Mouse (Mus musculus) testis, adult 2 months (tissue): ENCODE data around the gene Anapc5.

ENCODE experiments used
- CTCF ChIP-seq: fragments of 200-500 bp; IDR thresholded peaks from 2 replicates; pipeline ENCODE4 v1.5.1; 2012; ENCODE audit warnings: low read depth, mild to moderate bottlenecking, inconsistent platforms, low read length, moderate library complexity; ENCODE audit not compliant: control insufficient read depth, insufficient read depth, insufficient replicate concordance
- POLR2A ChIP-seq: fragments of 200-500 bp; IDR thresholded peaks from 2 replicates; pipeline ENCODE4 v1.6.1; 2012; ENCODE audit warnings: low read depth, mild to moderate bottlenecking, inconsistent platforms, low read length, moderate library complexity; ENCODE audit not compliant: control insufficient read depth

DNA sequence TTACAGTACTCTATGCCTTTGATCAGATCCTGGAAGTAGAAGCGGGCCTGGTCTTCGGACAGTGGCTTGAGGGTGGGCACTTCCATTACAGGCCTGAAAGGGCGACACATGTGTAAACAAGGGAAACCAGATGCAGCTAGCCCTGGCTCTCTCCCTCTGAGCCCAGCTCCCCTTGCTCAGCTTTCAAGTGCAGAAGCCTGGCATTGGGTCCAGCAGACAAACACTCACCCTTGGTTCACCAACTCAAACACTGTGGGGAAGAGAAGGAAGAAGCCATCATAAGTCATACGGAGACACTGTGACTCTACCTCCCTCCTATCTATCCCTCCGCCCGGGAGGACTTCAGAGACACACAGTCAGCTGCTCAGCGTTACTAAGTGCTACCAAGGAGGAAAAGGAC, 73.2 kb downstream of the Anapc5 start:
- no peak for TF ChIP-seq CTCF
- TF ChIP-seq POLR2A, result no peak
